Mouse (Mus musculus) kidney, adult 2 months (tissue): ENCODE measurements around the gene Ankrd36.

Experiments
- CTCF ChIP-seq: fragments of 200-500 bp; conservative IDR thresholded peaks from 2 replicates; pipeline ENCODE4 v1.5.1; 2011; ENCODE audit warnings: low read depth, mild to moderate bottlenecking, control low read depth, low read length, moderate library complexity, mixed read lengths; ENCODE audit not compliant: insufficient read depth, insufficient read length
- POLR2A ChIP-seq: fragments of 200-500 bp; IDR thresholded peaks from one replicate; pipeline ENCODE4 v1.6.1; 2011; ENCODE audit warnings: low read depth, low read length, control low read depth

- TF ChIP-seq CTCF: no peak
- no peak for TF ChIP-seq POLR2A
Observed at GRCm38 (mm10) chr11:5737137-5737536, 167.7 kb downstream of the Ankrd36 start.
